Mouse (Mus musculus): ENCODE results near the gene Alyref2. TPM values are rescaled to one million over a fixed set of nuclear protein-coding genes. Genes with fewer than 3 reads are reported as not detected.
"Not testable (repeated sequence)": the region's sequence is repeated elsewhere in the genome, so short reads cannot be mapped to it uniquely, and the experiment has no call there.

Alyref2 gene
- total RNA-seq (2022), result 1 to 10 TPM; 4.2 to 6.5 (median 4.6) TPM

DNA sequence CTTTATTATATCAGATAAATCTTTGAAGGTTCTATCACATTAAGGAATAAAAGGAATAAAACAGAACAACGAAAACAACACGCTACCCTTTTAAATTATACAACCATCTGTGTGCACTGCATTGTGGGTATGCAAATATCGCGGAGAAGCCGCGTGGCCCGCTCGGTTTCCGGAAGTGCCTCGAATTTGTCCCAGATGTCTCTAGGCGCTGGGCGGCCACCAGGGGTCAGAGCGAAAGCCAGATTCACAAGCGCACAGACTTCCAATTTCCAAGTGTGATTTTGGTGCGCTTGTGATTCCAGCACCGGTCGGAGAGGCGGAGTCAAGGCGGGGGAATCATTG, at the start of gene Alyref2:
TSS of gene Alyref2 (plus strand) at position 229 of the 342 bp plus-strand sequence.
- DNase-seq (ENCODE audit: low spot score in 2 of 2), result peak; percentile 80 to 88

DNA sequence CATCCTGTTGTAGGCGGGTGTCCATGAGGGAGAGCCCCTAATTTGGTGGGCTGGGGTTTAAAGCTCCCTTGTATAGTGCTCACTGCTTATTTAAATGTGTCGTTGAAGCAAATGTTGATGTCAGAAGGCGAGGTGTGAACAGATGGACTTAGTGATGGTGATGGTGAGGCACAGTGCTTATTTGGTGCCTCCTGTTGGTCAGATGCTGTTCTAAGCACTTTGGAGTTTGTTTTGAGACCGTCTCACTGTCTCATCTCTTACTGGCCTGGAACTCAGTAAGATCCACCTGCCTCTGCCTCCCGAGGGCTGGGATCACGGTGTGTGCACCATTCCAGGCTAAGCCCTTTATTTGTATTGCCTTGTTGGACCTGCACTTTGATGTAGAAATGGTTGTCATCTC, 48.4 kb upstream of the Alyref2 start:
- DNase-seq (ENCODE audit: low spot score in 2 of 2), result no peak

DNA sequence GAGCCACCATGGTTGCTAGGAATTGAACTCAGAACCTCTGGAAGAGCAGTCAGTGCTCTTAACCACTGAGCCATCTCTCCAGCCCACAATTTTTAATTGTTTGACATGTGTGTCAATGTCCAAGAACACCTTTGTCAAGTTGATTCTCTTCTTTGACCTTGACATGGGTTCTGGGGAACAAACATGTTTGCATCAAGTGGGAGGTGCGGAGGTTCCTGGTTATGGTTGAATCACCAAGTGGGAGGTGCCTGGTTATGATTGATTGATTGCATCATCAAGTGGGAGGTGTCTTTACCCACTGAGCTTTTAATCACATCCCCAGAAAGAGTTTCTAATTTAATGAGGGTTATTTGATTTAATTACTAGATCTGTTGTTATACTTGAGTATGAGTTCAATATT, 45.7 kb upstream of the Alyref2 start:
- DNase-seq (ENCODE audit: low spot score in 2 of 2), result no peak

DNA sequence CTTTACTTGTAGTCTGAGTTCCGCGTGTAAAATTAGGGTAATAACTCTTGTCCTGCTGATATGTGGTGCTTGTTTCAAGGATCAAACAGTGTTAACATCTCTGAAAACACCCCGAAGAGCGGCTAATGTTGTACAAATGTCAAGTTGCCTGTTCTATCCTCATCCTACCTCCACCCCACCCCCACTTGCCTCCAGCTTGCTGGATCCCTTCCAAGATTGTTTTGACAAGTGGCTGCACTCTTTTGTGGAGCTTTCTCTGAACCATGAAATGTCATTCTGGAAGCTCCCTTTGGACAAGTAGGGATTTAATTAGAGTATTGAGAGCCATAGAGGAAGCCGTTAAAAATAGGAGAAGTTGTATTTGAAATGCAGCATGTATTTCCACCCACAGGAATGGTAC, 43.5 kb upstream of the Alyref2 start:
- DNase-seq (ENCODE audit: low spot score in 2 of 2), result no peak

DNA sequence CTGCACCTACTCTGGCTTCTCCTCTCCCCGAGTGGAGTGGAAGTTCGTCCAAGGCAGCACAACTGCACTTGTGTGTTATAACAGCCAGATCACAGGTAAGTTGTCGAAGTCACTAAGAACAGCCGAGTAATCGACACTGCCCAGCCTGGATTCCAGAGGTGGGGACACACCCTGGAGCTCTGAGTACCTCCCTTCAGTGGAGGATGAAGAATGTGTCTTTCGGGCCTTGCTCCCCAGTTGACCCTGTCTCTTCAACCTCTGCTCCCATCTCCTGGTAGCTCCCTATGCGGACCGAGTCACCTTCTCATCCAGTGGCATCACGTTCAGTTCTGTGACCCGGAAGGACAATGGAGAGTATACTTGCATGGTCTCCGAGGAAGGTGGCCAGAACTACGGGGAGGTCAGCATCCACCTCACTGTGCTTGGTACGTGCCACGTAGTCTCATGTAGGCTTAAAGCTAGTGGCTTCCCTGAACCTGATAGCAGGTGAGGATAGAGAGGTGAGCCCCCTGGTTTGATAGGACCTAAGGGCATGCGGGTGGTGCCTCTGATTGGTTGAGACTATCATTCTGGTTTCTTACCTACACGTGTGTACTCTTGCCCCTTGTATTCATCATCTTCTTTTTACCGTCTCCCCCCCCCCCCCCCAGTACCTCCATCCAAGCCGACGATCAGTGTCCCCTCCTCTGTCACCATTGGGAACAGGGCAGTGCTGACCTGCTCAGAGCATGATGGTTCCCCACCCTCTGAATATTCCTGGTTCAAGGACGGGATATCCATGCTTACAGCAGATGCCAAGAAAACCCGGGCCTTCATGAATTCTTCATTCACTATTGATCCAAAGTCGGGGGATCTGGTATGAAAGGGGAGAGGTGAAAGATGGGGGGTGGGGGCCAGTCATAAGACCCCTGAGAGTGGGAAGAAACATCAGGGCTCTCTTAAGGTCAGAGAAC, 42.5 kb upstream of the Alyref2 start:
- DNase-seq (ENCODE audit: low spot score in 2 of 2), result no peak

DNA sequence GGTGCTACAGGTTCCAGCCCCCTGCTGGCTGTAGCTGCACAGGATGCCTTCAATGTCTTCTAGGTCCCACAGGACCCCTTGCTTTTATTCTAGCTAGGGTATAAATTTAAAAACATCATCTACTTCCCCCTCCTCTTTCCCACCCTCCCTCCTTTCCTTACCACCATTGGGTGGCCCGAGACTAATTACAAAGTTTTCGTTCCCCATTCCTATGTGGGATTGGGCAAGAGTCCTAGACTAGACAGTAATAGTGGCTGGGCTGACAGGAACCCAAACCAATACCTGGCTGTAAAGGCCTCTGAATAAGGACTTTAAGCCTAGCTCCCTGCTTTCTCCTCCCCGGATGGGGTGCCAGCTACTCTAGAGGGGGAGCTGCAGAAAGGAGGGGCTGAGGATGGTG, 40.1 kb upstream of the Alyref2 start:
- no peak for DNase-seq (ENCODE audit: low spot score in 2 of 2)

DNA sequence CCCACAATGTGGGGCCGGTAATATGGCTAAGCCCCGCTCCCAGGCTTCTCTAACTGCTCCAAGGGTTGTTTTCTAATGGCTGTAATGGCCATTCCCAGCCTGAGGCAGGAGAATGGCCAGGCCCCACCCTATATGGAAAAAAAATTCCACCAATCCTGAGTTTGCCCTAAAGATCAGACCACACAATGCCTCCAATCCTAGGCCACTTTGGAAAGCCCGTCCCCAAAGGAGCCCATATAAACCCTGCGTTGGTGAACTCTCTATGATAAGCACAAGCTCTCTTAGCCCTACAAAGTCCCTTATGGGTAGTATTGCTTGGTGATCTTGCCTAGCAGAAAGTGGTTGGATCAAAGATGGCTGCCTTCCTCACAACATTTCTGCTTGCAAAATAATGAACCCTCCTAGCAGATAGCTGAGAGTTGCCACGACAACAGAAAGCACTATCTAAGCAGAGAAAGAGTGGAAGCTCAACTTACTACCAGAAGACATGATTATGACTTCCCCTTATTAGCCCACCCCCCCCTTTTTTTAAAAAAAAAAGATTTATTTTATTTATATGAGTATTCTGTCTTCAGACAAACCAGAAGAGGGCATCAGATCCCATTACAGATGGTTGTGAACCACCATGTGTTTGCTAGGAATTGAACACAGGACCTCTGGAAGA, 37.4 kb upstream of the Alyref2 start:
- no peak for DNase-seq (ENCODE audit: low spot score in 2 of 2)

DNA sequence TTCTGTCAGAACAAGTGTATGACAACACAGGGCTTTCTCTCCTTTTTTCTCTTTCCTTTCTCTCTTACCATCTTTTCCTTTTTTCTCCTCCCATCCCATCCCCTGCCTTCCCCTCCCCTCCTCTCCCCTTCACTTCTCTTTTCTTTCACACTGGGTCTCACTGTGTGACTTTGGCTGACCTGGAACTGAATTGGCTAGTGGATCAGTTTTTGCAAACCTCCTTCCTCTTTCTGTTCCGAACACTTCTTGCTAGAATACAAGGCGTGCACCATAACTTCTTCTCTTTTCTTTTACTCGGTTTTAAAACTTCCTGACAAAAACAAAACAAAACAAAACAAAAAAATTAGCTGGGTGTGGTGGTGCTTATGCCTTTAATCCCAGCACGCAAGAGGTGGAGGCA, 36.7 kb upstream of the Alyref2 start:
- DNase-seq (ENCODE audit: low spot score in 2 of 2), result no peak

DNA sequence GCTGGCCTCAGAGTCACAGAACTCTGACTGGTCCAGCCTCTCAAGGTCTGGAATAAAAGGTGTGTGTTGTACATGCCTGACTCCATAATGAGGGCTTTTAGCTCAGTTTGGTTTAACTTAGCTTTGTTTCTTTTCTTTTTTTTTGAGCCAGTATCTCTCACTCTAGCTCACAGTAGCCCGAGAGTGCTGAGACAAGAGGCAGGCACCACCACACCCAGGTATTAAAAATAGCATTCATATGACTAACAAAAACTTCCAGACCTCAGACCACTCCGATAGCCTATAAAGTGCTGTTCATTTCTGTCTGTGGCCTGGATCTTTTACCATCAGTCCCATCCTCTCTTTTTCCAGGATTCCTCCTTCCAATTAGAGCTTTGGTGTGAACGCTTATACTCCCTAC, 33.6 kb upstream of the Alyref2 start:
- DNase-seq (ENCODE audit: low spot score in 2 of 2), result no peak

DNA sequence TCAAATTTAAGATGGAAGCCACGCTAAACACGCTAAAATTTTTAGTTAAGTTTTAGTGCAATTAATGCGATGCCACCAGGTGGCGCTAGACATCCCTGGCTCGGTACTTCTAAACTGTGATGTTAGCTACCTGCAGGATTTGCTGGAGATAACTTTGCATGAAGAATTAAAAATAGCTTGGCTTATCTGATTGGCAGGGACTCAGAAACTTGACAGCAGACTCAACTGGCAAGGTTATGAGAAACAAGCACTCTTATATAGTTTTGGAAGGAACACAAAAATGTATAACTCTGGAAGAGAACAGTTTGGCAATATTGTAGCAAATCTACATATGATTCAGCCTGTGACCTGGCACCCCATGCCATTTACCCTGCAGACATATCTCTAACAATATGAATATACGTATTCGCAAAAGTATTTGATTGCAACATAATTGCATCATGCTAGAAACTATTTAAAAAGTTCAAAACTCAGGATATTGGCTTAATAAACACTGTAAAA, 32.9 kb upstream of the Alyref2 start:
- DNase-seq (ENCODE audit: low spot score in 2 of 2), result peak in 1 of 2 experiments; percentile 18

DNA sequence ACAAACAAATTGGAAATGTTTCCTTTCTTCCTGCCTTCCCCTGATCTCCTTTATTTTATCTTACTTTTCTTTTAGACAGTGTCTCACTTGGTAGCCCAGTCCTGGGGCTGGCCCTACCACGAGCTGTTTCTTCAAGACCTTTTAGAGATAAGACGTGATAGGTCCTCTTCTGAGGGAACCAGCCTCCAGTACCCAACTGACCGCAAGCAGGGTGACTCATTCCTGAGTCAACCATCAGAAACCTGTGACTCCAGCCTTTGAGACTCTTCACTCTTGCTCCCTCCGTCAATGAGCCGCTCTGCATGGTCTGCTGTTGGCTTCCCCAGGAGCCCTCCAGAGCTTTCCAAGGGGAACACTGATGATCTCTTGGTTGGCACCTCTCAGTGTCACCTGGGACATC, 32.4 kb upstream of the Alyref2 start:
- DNase-seq (ENCODE audit: low spot score in 2 of 2), result no peak

DNA sequence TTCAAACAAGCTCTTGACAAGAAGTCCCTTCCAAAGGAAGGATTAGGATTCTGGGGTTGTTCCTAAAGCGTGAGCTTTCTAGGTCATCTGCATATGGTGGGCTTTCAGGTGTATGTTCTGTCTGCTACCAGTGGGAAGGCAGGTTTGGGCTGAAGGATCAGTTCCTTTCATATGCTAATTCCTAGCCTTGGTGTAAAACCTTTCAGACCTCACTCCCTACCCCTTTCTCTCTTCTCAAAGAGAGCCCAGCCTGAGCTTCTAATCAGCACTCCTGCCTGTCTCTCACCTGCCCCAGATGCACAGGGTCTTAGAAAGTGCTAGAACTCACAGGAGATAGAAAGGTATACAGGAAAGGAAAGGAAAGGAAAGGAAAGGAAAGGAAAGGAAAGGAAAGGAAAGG, 31.8 kb upstream of the Alyref2 start:
- DNase-seq (ENCODE audit: low spot score in 2 of 2), result no peak

DNA sequence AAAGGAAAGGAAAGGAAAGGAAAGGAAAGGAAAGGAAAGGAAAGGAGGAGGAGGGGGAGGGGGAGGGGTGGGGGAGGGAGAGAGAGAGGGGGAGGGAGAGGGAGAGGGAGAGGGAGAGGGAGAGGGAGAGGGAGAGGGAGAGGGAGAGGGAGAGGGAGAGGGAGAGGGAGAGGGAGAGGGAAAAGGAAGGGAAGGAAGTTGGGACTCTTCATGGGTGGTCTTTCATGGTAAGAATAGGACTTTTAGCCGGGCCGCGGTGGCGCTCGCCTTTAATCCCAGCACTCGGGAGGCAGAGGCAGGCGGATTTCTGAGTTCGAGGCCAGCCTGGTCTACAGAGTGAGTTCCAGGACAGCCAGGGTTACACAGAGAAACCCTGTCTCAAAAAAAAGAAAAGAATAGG, 31.3 kb upstream of the Alyref2 start:
- DNase-seq (ENCODE audit: low spot score in 2 of 2), result not testable (repeated sequence)

DNA sequence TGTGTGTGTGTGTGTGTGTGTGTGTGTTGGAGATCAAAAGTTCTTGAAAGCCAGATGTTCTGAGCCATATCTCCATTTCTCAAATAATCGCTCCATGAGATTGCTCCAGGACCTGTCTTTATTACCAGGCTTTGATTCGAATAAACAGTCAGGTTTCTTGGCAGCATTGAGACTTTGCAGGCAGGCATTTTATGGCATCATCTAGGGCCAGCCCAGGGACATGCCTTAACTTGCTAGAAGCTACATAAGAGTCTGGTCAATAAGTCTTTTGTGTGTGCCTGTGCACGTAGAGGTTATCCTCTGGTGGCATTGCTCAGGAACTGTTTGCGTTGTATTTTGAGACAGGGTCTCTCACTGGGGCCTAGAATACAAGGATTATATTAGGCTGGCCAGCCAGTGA, 29.8 kb upstream of the Alyref2 start:
- DNase-seq (ENCODE audit: low spot score in 2 of 2), result no peak

DNA sequence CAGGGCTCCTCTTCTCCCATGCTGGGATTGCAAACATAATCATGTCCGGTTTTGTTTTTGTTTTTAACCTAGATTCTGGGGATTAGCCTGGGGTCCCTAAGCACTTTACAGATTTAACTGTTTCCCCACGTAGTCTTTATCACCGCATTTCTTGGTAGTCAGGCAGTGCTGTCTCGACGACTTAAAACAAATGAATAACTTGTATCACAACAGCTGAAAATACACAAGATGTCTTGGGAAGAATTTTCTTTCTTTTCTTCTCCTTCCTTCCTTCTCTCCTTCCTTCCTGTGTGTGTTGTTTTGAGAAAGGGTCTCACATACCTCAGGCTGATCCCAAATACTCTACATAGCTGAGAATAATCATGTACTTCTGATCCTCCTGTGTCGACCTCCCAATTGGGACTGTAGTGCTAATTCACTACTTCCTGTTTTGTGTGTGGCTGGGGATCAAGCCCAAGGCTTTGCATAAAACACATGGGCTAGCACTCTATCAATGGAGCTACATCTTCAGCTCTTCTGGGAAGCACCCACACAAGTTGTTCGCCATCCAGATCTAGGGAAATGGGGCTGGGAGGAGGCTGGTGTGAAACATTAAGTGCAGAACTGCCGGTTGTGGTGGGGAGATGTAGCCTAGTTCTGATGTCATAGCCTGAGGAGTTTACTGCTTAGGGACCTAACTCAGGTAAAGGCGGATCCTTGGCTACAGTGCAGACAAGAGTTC, 29.2 kb upstream of the Alyref2 start:
- DNase-seq (ENCODE audit: low spot score in 2 of 2), result no peak

DNA sequence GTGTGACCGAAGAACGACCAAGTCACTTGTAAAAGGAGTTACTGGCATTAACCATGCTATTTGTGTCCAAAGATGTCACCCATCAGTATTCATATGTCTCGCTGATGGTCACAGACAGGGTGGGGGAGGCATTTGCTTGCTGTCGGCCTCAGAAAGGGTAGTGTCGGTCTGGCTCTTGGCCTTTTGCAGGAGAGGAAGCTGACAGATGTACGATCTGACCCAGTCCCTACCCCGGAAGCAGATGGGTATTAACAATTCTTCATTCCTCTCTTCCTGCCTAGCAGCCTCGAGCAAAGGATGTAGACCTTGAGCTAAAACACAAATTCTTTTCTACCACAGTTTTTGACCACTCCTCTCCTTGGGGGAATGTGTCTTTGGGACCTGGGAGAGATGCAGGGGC, 26.2 kb upstream of the Alyref2 start:
- no peak for DNase-seq (ENCODE audit: low spot score in 2 of 2)

DNA sequence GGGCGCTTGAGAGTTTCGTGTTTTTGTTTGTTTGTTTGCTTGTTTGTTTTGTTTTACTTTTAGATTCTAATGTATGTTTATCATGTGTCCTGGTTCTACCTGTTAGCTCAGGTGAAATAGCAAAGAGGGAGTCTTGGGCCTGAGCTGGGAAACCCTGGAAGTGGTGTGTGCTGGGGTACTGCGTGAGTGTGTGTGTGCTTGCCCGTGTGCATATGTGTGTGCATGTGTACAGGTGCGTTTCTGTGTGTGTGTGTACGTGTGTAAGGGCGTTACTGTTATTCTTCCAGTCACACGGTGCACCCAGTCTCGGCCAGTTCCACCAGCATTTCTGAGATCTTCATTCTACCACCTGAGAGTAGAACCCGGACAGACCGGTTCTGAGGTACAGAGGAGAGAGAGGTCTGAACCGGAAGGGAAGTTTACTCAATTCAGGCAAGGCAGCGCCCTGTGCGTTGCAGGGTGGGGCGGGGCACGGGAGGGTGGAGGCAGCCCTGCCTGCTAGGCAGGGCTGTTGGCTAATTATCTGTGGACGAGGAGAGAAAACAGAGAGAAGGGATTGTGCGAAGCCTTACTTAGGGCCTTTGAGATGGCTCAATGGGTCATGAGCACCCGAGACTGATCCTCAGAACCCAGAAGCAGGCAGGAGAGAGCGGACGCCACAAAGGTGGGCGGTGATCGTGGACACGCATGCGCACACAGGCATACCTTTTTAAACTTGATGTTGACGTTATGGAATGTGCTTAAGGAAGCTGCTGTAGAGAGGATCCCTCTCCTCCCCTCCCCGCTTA, 25.3 kb upstream of the Alyref2 start:
- no peak for DNase-seq (ENCODE audit: low spot score in 2 of 2)

DNA sequence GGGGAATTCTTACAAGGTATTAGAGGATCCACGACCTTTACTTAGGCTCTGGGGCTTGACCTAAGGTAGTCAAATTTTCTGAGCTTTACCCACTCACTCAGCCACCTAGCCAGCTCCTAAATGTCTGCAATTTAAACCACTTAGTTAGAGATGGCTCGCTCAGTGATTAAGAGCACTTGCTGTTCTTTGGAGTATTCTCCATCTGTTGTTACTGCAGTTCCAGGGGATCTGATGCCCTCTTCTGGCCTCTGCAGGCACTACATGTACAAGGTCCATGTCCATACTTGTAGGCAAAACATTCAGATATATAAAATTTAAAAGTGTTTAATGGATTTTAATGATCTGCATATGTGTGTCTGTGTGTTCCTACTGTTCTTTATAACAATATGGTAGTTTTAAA, 24.3 kb upstream of the Alyref2 start:
- peak; percentile 49 to 50 for DNase-seq (ENCODE audit: low spot score in 2 of 2)

DNA sequence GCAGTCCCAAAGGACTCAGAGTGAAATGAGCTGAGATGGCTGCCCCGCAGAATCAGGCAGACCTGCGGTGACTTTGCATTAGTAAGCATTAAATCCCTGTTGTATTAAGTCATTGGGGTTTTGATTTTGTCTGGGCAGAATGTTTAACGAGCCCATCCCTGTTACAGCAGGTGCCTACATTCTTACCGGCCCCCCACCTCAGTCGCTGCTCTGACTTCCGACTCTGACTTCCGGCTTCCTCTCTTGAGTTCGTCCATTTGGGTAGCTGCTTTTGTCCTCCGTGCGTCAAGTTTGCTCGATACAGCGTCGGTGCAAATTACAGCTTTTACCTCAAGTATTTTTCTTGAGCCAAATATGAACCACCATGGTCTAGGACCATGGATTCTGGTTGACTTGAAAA, 9.0 kb upstream of the Alyref2 start:
- DNase-seq (ENCODE audit: low spot score in 2 of 2), result no peak

DNA sequence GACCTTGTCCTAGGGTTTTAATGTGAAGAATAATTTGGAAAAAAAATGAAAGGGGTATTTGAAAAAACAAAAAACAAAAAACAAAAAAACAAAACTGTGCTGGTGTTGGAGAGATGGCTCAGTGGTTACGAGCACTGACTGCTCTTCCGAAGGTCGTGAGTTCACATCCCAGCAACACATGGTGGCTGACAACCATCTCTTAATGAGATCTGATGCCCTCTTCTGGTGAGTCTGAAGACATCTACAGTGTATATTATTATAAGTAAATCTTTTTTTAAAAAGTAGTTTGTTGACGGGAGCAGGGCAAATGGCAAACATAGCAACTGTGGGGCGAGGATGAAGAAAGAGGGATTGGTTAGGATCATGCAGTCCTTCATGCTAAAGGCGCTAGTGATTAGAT, 7.9 kb upstream of the Alyref2 start:
- DNase-seq (ENCODE audit: low spot score in 2 of 2), result no peak

DNA sequence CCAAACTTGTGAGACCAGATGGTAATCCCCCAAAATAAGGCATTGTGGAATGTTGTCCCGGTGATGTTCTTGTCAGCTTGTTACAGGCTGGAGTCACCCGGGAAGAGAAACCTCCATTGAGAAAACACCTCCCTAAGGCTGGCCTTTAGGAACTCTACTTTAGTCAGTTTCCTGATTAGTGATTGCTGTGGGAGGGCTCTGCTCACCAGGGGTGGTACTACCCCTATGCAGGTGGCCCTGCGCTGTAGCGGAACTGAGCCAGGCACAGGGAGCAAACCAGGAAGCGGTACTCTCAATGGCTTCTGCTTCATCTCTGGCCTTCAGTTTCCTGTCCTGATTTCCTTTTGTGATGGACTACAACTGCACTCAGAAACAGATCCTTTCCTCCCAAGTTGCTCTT, 3.4 kb upstream of the Alyref2 start:
- DNase-seq (ENCODE audit: low spot score in 2 of 2), result no peak

All from left cerebral cortex, adult 8-10 months (tissue).